Mouse (Mus musculus) CD4-positive helper T cell, adult 2 months (primary cell): ENCODE measurements around the gene Mief1.

Experiments used
- DNase-seq: peaks from one replicate; pipeline ENCODE4 v3.0.0-alpha.2; 2012; ENCODE audit warnings: low read depth, missing footprints, low spot score

Gene Mief1

DNA sequence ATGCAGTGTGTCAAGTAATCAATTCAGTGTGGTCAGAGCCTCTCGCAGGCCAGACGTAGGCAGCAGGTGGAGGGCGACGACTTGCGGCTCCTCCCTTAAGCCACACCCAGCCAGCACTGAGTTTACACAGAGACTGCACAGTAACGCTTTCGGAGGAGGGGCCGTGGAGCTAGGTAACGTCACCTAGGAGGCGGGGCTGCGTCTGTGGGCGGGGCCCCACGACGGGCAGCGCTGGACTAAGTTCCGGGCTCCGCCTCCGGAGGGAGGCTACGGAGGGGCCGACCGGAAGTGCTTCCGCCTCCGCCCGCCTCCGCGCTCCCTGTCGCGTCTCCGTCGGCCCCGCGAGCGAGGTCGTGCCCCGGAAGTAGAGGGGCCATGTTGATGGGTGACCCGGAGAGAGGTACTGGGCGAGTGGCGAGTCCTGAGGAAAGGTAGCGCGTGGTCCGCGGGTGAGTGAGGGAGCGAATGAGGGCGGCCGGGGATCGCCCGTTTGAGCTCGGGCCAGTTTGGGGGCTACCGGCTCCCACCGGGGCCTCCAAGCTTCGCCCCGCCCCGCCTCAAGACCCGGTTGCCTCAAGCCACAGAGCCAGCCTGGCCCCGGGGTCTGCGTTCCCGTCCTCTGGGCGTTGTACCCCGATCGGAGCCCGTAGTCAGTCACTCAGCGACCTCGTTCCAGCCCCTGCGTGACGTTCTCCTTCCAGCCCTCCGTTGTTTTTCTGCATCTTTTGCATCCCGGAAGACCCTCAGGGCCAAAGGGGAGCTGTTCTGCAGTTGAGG is at the start of gene Mief1:
Gene Mief1, plus strand, starts transcription at position 286 of the 777 bp plus-strand sequence.
- peak; percentile 100 for DNase-seq

DNA sequence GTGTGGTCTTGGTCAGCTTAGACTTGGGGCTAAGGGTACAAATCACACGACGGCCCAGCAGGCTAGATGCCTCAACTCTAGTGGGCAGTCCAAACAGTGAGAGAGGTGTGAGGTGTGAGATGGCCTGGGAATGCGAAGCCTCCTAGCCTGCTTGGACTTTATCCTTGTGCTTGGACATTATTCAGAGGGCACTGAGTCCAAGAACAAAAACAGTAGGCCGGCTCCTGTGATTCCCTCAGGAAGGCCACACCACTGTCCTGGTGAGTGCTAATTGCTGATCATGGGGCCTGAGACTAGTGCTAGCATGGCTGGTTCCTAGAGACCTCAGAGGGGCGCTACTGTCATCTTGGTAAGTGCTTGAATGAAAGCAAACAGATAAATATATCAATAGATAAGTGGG is 44.9 kb upstream of the Mief1 start:
- no peak for DNase-seq

DNA sequence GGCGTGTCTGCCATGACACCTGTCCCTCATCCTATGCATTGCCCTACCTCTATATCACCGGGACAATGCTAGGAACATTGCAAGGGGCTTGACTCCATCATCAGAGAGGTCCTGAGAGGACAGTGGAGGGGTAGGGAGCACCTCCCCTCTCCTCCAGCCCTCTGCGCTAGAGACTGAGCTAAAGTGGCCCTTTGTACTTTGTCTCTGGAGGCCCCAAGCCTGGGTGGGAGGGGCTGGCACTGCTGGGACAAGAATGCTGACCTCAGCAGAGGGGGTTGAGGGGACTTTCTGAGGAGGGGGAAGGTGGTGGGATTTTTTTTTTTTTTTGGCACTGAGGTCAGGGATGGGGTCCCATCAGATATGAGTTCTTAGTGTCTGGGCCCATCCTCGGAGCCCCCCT is 43.7 kb upstream of the Mief1 start:
- DNase-seq, result no peak

DNA sequence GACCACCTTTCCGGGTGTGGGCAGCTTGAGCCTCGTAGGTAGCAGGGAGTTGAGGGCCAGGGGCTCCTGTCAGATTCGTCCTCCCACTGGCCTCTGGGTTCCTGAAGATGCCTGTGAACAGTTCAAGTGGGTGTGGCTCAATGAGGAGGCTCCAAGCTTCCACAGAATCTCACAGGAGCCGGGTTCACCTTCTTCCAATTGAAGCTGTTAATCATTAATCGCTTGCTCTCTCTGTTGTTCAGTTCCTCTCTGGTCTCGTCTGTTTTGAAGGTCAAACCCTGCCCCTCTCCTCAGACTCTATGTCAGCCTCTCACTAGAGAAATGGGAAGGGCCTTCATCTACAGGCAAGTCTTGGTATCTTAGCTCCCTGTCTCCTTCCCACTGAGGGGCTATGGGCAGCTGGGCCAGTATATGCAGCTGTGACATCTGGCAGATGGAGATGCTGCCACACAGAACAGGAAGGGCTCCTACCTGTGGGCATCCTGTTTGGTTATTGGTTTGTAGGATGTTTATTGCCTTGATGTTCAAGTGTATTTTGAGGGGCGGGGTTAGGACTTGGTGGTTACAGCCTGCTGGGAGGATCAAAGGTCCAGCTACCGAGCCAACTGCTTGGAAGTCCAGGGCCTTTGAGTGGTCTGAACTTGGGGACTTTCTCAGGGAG is 42.1 kb upstream of the Mief1 start:
- peak; percentile 72 for DNase-seq

DNA sequence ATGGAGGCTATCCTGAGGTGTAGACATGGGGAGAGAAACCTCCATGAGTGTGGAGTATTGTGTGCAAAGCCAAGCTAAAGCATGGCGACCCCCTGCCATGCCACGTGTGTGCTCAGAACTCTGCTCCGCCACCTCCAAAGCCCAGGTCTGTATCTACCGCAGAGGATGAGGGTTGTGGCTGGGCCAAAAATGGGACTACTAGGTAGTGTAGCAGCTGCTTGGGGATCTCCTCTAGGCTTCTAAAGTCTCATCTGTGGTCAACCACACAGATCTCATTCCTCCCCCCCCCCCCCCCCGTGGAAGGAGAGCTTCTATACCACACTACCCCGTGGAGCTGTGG is 41.6 kb upstream of the Mief1 start:
- peak; percentile 87 for DNase-seq

DNA sequence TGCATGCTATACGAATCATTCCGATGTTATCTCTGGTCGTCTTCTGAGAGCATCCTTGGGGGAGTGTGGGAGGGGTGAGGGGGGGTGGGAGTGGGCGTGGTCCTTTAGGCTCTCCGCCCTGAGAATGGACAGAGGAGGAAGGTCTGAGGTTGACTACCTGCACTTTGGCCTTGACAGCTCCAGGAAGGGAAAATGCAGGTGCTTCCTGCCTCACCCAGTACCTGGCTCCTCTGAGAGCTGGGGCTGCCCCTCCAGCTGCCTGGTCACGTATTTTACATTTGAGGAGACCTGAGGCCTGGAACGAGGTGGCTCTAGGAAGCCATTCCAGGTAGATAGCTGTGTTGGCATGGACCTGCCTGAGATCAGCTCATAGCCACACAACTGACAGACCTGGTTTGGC is 41.0 kb upstream of the Mief1 start:
- DNase-seq, result peak; percentile 50

DNA sequence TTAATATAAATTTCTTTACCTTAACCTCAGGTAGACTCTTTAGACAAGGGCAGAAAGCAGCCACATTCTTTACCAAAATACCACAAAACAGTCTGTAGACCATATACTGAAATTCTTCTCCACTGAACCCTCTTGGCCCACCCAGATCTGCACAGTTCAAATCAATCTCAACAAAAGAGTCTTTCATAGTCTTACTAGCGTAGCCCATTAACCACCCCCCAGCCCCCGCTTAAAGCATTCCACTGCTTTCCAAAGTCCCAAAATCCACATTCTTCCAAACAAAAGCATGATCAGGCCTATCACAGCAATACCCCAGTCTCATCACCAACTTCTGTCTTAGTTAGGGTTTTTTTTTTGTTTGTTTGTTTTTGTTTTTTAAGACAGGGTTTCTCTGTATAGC is 34.3 kb upstream of the Mief1 start:
- DNase-seq, result no peak

DNA sequence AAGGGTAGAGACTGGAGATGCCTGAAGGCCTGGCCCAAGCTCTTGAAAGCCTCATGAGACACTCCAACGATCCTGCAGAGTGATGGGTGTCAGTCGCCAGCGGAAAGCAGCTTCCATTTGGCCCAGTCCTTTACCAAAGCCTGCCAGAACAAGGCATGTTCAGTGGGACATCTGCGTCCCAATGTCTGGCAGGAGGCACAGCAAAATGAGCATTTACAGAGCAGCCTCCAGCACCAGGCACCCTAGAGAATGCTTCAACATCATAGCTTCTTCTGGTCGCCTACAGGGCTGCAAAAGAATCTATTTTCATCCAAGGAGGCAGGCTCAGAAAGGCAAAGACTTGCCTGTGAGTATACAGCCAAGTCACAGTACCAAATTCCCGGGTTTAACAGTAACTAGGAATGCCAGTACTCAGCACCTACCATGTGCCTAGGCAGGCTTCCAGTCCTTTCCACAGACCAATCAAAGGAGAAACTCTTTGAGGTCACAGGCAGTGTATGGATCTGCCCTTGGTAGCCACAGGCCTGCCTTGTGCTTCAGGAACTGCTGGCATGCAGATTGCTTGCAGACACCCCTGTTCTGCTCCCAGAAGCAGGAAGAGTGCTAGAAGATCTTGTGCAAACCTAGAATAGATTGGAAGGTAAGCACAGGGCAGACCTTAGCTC is 31.6 kb upstream of the Mief1 start:
- DNase-seq, result no peak

DNA sequence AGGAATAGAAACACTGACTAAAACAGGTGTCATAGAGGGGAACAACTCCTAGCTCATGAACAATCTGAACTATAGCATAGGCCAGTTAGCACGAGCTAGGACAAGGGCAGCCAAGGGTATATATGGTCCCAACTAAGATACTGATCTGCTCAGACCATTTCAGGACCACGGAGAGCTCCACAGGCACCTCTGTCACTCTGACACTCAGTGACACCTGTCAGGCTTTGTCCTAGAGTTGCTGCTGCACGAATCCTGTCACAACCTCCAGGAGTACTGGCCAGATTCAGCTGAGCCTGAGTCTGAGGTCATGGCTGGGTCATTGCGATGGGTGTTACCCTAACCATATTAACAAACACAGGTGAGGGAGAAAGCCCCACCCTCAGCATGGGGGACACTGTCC is 30.4 kb upstream of the Mief1 start:
- peak; percentile 49 for DNase-seq

DNA sequence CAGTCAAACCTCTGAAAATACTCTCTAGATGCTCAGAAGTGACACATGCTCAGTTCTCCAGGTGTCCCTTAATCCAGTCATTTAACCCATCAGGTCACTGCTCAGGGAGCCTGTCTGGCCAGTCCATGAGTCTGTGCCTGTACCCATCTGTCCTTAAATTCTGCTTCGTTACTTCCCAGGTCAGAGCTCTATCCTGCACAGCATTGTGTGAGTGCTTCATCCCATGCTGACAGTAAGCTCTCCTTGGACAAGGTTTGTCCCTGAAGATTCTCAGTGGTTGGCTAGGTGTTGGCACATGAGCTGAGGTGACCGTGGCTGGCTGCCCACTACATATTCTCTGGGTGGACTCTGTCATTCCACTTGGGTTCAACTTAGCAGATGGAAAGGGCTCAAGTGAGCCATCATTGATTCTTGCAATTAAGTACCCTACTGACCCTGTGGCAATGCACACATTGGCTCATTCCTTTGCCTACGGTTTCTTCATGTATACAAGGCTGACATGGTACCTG is 27.7 kb upstream of the Mief1 start:
- no peak for DNase-seq

DNA sequence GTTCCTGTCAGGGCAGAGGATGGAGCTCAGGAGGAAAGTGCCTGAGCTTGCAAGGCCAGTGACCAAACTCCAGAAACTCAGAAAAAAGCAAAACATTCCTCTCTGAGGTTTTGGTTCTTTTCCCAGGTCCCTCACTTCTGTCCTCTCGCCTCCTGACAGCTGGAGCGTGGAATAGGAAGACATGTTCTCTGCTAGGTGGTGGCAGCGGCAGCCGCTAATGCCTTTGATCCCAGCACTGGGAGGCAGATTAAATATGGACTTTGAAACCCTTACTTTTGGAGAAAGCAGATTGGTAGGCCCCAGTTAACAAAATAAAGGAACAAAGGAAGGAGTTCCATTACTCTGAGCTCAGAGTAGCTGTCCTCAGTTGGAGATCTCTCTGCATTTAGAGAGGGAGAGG is 25.4 kb upstream of the Mief1 start:
- DNase-seq, result no peak

DNA sequence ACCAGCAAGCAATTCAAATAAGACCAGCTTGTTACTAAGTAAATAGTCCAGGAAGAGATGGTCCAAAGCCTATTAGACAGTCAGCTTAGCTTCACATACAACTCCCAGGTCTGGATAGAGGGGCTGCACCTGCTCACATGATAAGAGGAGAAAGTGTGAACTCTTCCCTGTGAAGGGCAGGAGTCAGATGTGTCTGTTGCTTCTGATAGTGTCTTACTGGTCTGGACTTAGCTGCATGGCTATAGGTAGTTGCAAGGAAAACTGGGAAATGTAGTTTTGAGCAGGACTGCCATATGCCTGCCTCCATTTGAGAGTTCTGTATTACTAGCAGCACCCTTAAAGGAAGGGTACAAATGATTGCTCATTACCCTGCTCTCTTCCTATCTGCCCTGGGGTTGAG is 20.1 kb upstream of the Mief1 start:
- no peak for DNase-seq

DNA sequence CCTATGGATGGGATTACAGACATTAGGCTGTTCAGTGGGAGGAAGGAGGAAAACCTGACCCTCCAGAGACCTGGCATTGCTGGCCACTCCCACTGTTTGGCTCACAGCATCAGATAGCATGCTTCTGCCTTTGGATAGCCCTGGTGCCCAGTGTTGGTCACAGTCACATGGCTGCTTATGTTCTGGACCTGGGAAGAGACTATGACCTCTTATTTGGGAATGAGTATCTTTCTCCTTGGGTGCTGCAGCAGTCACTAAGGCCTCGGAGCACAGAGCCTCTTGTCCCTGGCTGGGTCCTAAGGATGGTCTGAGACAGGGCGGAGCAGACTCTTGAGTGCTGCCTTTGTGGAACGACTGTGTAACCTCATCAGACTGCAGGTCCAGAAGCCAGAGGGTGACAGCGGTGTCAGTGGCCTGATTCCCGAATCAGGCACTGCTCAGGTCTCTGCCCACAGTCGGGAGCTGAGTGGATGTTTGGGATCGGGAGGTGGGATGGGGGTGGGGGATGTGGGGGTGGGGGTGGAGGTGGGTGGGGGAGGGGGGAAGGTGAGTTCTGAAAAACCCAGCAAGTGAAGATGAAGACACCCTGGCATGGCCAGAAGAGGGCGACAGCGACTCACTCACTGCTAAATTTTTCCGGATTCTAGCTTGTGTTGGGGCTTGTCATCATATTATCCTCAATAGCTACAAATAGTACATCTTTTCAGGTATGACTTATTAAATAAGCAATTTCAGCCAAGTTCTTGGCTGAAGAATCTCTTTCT is 17.9 kb upstream of the Mief1 start:
- DNase-seq, result peak; percentile 70

DNA sequence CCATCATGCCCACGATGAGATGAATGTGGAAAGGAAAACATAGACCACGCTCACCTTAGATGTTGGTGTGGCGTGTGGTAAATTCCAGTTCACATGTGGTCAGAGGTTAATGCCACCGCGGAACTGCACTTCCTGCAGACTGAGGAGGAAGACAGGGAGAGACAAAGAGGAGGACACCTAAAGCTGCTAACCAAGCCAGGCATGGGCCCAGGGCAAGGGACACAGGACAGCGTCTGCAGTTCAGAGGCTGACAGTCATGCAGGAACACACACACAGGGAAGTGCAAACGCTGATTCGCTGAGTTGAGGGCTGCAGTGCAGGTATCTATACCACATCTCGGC is 17.4 kb upstream of the Mief1 start:
- peak; percentile 65 for DNase-seq

DNA sequence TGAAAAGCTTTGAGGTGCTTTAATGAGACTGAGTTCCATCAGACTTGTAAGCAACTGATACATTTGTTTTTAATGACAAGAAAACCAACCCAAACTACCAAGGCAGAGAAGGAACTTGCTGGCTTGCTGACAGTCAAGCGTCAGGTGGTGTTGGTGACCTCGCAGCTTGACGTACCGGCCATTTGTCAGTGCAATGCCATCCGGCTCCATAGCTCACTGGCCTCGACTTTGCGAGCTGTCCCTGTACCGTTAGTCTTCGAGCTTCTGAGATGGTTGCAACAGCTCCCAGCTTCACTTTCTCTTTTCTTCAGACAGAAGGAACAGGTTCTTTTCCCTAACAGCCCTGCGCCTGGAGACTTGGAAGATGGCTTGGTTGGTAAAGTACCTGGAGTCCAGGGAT is 16.3 kb upstream of the Mief1 start:
- no peak for DNase-seq

DNA sequence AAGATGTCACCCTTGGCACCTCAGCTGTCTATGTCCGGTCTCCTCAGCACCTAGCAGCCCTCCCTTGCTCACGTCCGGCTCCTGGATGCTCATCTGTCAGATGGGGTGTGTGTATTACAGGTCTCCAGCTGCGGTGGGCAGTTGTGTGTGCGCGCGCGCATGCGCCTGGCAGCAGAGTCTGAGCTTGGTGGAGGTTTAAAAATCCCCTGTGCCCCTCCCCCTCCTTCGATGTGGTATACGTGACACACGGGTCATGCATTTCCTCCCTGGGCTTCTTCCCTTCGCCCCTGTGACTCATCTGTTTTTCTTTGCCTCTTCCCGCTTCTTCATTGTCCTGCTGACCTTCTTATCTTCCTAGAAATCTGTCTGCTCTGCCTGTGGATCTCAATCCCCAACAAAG is 14.6 kb upstream of the Mief1 start:
- peak; percentile 87 for DNase-seq

DNA sequence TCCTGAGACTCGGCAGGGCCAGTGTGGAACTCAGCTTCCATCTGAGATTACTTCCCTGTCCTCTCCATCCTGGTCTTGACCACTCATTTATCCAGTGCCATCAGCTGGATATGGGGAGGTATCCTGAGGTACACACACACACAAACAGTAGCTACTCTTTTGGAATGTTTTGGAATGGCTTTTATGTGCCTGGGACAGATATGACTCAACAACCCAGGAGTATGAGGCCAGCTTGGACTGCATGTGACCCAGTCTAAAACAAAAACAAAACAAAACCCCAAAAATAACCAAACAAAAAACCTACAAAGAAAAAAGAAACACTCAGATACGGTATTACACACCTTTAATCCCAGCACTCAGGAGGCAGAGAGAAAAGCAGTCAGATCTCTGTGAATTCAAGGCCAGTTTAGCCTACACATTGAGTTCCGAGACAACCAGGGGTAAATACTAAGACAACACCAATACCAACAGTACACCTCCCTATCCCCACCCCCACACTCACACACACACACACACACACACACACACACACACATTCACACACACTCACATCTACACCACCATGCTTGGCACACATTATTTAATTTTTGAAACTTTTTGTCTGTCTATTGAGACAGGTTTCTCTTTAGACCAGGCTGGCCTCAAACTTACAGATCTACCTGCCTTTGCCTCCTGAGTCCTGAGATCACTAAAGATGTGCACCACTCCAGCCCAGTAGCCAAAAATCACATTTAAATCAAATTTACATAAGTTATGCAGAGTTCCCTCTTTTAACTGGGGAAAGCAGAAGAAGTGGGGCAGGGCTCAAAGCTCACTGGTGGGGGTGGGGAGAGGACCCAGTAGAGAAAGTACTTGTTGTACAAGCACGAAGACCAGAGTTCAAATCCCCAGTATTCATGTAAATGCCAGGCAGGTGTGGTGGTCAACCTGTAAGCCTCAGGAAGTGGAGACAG is 13.8 kb upstream of the Mief1 start:
- no peak for DNase-seq

DNA sequence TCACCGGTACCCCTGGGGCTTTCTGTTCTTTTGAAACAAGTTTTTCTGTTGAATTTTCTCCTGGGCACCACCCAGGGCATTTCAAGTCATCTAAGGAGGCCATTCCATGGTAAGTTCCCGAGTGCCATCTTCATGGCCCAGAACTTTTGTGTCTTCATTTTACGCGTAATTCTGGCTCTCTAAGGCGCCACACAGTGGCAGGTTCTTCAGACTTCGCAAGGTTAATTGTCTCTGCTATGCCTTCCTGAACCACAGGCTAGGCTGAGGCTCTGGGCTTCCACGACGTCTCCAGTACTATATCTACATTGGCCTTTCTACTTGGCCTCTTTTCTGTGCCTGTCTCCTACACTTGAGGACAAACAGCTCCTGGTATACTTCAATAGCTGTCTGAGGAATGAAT is 12.8 kb upstream of the Mief1 start:
- DNase-seq, result peak; percentile 24

DNA sequence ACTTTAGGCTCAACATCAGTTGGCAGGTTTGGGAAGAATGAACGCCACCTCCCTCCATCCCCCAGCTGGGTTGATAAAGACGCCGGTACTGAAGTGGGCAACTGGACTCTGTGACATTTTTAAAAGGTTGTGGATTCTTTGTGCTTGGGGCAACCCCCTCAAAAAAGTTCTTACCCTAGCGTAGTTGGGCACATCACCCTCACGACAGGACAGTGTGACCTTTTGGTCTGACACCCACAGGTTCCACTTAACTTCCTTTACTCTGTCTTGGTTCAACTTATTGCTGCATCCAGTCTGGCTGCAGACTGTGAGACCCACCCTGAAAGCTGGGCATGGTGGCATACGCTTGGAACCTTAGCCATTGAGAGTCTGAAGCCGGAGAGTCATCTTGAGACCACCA is 10.1 kb upstream of the Mief1 start:
- DNase-seq, result no peak

DNA sequence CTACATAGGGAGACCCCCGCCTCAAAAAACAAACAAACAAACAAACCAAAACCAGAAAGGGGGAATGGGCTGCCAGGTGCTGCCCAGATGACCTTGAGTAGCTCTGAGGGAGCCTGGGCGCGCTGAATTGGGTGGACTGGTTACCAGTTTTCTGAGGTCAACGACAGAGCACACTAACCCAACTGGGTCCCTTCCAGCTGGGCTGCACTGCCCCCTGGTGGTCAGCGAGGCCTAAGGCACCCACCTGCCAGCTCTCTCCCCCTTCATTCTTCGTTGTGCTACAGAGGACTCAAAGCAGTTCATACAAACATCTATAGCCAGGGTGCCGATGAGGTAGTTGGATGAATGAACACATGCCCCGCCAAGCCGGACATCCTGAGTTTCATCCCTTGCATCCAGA is 8.6 kb upstream of the Mief1 start:
- peak; percentile 82 for DNase-seq

DNA sequence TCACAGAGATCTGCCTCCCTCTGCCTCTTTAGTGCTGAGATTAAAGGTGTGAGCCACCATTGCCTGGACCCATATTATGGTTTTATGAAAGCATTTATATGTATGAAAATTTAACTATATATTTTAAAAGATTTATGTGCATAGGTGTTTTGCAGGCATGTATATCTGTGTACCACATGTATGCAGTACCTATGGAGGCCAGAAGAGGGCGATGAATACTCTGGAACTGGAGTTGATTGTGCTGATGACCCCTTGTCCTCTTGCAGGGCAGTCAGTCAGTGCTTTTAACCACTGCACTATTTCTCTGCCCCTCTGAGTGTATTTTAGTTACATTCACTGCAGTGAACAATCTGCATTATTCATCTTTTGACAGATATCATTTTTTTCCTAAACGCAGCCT is 8.0 kb upstream of the Mief1 start:
- DNase-seq, result peak; percentile 67
